Mouse (Mus musculus) layer of hippocampus, adult 11-12 months (tissue): ENCODE measurements around the gene Skiv2l.
A peak's percentile ranks its signal among the peaks of the same experiment; 100 is the strongest.
"Not testable (repeated sequence)": the region's sequence is repeated elsewhere in the genome, so short reads cannot be mapped to it uniquely, and the experiment has no call there.

Source experiments
- DNase-seq: peaks from one replicate; pipeline ENCODE4 v3.0.0; 2022; ENCODE audit warnings: low spot score

Skiv2l gene

GRCm38 (mm10) chr17:34874321-34874720 lies 24.3 kb upstream of the Skiv2l start:
- no peak for DNase-seq

- no peak for DNase-seq
Observed at GRCm38 (mm10) chr17:34865981-34866380, 16.0 kb upstream of the Skiv2l start.

GRCm38 (mm10) chr17:34862416-34863081 lies 12.5 kb upstream of the Skiv2l start, which contains the start of gene Cfb:
Gene Cfb, minus strand, starts transcription at chr17:34862518.
- DNase-seq = no peak

- DNase-seq = no peak
Observed at GRCm38 (mm10) chr17:34861704-34862415, 11.8 kb upstream of the Skiv2l start.

GRCm38 (mm10) chr17:34860514-34860913 lies 10.5 kb upstream of the Skiv2l start:
- DNase-seq = no peak

- DNase-seq = no peak
Observed at GRCm38 (mm10) chr17:34858670-34859069, 8.7 kb upstream of the Skiv2l start.

- DNase-seq = peak; percentile 48
Observed at GRCm38 (mm10) chr17:34855825-34856224, 5.8 kb upstream of the Skiv2l start.

- no peak for DNase-seq
Observed at GRCm38 (mm10) chr17:34854761-34855160, 4.8 kb upstream of the Skiv2l start.

- DNase-seq = no peak
Observed at GRCm38 (mm10) chr17:34853511-34853910, 3.5 kb upstream of the Skiv2l start.

- DNase-seq = no peak
Observed at GRCm38 (mm10) chr17:34850517-34851125, 611 bp upstream of the Skiv2l start.

GRCm38 (mm10) chr17:34847615-34848014 lies 2.4 kb downstream of the Skiv2l start:
- no peak for DNase-seq

- DNase-seq = no peak
Observed at GRCm38 (mm10) chr17:34847192-34847591, 2.8 kb downstream of the Skiv2l start.

- DNase-seq = no peak
Observed at GRCm38 (mm10) chr17:34844884-34845283, 5.1 kb downstream of the Skiv2l start.

- DNase-seq = no peak
Observed at GRCm38 (mm10) chr17:34840736-34841307, 9.2 kb downstream of the Skiv2l start.

GRCm38 (mm10) chr17:34838785-34839184 lies 11.2 kb downstream of the Skiv2l start:
- DNase-seq = no peak

GRCm38 (mm10) chr17:34837464-34838324 lies 12.3 kb downstream of the Skiv2l start:
- DNase-seq = peak; percentile 28

GRCm38 (mm10) chr17:34836856-34837221 lies 13.2 kb downstream of the Skiv2l start, which contains the start of the genes Stk19 and Dxo:
Gene Stk19, minus strand, starts transcription at chr17:34836945.
Gene Dxo, plus strand, starts transcription at chr17:34837019.
- peak; percentile 96 for DNase-seq

GRCm38 (mm10) chr17:34836155-34836855 lies 13.7 kb downstream of the Skiv2l start:
- no peak for DNase-seq

- not testable (repeated sequence) for DNase-seq
Observed at GRCm38 (mm10) chr17:34830776-34831175, 19.2 kb downstream of the Skiv2l start.

GRCm38 (mm10) chr17:34814818-34815370 lies 35.1 kb downstream of the Skiv2l start:
- no peak for DNase-seq

- peak; percentile 47 for DNase-seq
Observed at GRCm38 (mm10) chr17:34813747-34814146, 36.3 kb downstream of the Skiv2l start.
